Mouse (Mus musculus) limb, embryonic 11.5 days (tissue): ENCODE measurements around the gene Ccdc138. TPM values are rescaled to one million over a fixed set of nuclear protein-coding genes. Genes with fewer than 3 reads are reported as not detected.

Experiments used
- ATAC-seq: fragments of 200-750 bp; cut with Nextera tagmentation; 2 replicates; pipeline ENCODE4 v1.8.0; 2017; ENCODE audit warnings: low read depth; ENCODE audit not compliant: insufficient number of reproducible peaks, low FRiP score, low TSS enrichment
- DNase-seq: peaks from one replicate; pipeline ENCODE4 v3.0.0-alpha.2; 2015; ENCODE audit warnings: low spot score
- H3K27ac ChIP-seq: fragments of 300-500 bp; sonication (generic); replicated peaks from 2 replicates; pipeline ENCODE4 v1.5.1; 2014; ENCODE audit warnings: low read depth, mild to moderate bottlenecking, low read length
- H3K27me3 ChIP-seq: fragments of 300-500 bp; sonication (generic); 2 replicates; pipeline ENCODE4 v1.6.1; 2014; ENCODE audit warnings: mild to moderate bottlenecking, low read length, mixed read lengths; ENCODE audit not compliant: control insufficient read depth, insufficient read depth
- H3K36me3 ChIP-seq: fragments of 300-500 bp; sonication (generic); 2 replicates; pipeline ENCODE4 v1.6.1; 2014; ENCODE audit warnings: mild to moderate bottlenecking, low read length, moderate library complexity, mixed read lengths; ENCODE audit not compliant: control insufficient read depth, insufficient read depth
- H3K4me1 ChIP-seq: fragments of 300-500 bp; sonication (generic); 2 replicates; pipeline ENCODE4 v1.6.1; 2014; ENCODE audit warnings: low read length, mixed read lengths; ENCODE audit not compliant: control insufficient read depth, insufficient read depth
- H3K4me2 ChIP-seq: fragments of 300-500 bp; sonication (generic); 2 replicates; pipeline ENCODE4 v1.6.1; 2014; ENCODE audit warnings: low read depth, mild to moderate bottlenecking, moderate library complexity; ENCODE audit not compliant: severe bottlenecking
- H3K4me3 ChIP-seq: fragments of 300-500 bp; sonication (generic); 2 replicates; pipeline ENCODE4 v1.5.1; 2014; ENCODE audit warnings: low read depth, low read length
- H3K9ac ChIP-seq: fragments of 300-500 bp; sonication (generic); 2 replicates; pipeline ENCODE4 v1.6.1; 2014; ENCODE audit warnings: mild to moderate bottlenecking, low read length
- H3K9me3 ChIP-seq: fragments of 300-500 bp; sonication (generic); 2 replicates; pipeline ENCODE4 v1.6.1; 2016; ENCODE audit warnings: low read length; ENCODE audit not compliant: control insufficient read depth
- WGBS: fragments of 180-500 bp; shearing (Covaris S2); extraction: QIAGEN DNeasy Blood & Tissue Kit; methylation state at CpG from one replicate; pipeline ENCODE4 v1.1.7; 2014; 5-methylcytosine and 5-hydroxymethylcytosine counted together
- polyA plus RNA-seq: library from polyadenylated mRNA; unstranded; fragments of >200 nt; fragmentation: Nextera tagmentation; extraction: Ambion mirVana; gene quantifications from 2 replicates; pipeline ENCODE4 v1.2.1, GENCODE M21; 2014

Ccdc138 gene
- polyA plus RNA-seq, 1 experiment from 2014 or later, result 9.5 TPM

DNA sequence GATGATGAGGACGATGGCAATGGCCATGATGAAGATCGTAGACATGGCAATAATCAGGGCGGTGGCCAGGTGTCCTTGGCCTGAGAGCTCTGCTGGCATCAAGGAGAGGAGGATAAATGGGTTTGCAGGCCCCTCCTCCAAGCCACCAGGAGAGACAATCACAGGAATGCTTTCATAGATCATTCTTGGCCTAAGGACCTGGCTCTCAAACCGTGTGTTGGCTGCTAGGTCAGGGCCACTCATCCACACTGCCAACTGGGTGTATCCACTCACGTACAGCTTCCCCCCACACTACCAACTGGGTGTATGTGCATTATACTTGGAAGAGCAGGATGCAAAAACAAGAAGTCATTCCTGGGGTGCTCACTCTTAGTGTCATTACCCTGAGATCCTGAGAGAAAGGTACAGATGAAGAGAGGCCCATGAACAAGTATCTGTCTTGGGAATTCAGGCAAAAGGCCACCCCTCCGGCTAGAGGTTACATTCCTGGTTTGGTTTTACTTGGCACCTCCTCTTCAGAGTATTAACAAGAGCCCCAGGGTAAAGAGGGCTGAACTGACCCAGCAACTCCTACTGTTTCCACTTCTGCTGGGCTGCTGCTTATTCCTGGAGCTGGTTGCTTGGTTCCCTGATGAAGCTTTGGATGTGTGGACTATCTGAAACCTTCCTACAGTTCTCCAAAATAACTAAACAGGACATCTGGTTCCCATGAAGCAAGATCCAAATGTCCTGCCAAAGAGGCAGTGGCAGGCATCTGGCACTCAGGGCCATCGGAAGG lies 112.9 kb downstream of the Ccdc138 start:
- DNase-seq, result no peak
- Histone ChIP-seq H3K4me3 (no peak overlapping the region), H3K9me3 (no peaks in the 10 kb centered on the region), H3K36me3 (no peaks in the 10 kb centered on the region), H3K27me3 (no peaks in the 10 kb centered on the region), H3K4me1 (no peaks in the 10 kb centered on the region), H3K9ac (no peak overlapping the region), H3K27ac (no peak overlapping the region), H3K4me2 (no peak overlapping the region)
- ATAC-seq, result no peak
- 88% methylated on average over 7 of the region's 7 CpGs for WGBS

DNA sequence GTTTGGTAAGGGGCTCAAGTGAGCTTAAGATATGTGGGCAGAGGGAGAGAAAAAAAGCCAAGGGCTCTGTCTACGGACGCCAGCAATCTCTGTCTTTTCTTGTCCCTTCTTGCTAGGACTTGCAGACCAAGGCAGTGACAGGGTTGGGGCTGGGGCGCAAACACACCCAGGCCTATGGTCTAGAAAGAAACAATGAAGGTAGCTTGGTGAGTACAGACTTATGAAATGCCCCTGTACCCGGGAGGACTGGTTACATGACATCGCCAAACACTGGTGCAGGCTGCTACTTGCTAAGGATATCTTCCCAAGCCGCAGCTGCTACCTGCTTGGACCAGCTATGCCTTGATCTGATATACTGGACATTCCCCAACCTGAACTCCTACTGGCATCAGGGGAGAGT lies 116.9 kb downstream of the Ccdc138 start:
- no peak overlapping the region for H3K9ac ChIP-seq
- 94% methylated on average over 6 of the region's 6 CpGs for WGBS

GRCm38 (mm10) chr10:58616565-58616964 lies 118.8 kb downstream of the Ccdc138 start:
- WGBS, result 83% methylated on average over 5 of the region's 5 CpGs

More for the DNA sequence above, 116.9 kb downstream of the Ccdc138 start:
- Histone ChIP-seq H3K4me2 (no peak overlapping the region), H3K4me1 (no peaks in the 10 kb centered on the region), H3K27me3 (no peaks in the 10 kb centered on the region), H3K36me3 (no peaks in the 10 kb centered on the region), H3K27ac (no peak overlapping the region), H3K4me3 (no peak overlapping the region), H3K9me3 (no peaks in the 10 kb centered on the region)
- DNase-seq (no peak), ATAC-seq (no peak)

GRCm38 (mm10) chr10:58618501-58619216 lies 120.9 kb downstream of the Ccdc138 start:
- Histone ChIP-seq H3K27me3 (no peaks in the 10 kb centered on the region), H3K9me3 (no peaks in the 10 kb centered on the region), H3K9ac (no peak overlapping the region), H3K27ac (no peak overlapping the region), H3K4me2 (no peak overlapping the region), H3K4me3 (no peak overlapping the region), H3K36me3 (no peaks in the 10 kb centered on the region), H3K4me1 (no peaks in the 10 kb centered on the region)
- no peak for DNase-seq
- ATAC-seq, result no peak
- 93% methylated on average over 17 of the region's 17 CpGs for WGBS

More at GRCm38 (mm10) chr10:58616565-58616964, 118.8 kb downstream of the Ccdc138 start:
- Histone ChIP-seq H3K4me2 (no peak overlapping the region), H3K36me3 (no peaks in the 10 kb centered on the region), H3K27ac (no peak overlapping the region), H3K4me3 (no peak overlapping the region), H3K9me3 (no peaks in the 10 kb centered on the region), H3K9ac (no peak overlapping the region), H3K27me3 (no peaks in the 10 kb centered on the region), H3K4me1 (no peaks in the 10 kb centered on the region)
- ATAC-seq, result no peak
- no peak for DNase-seq

GRCm38 (mm10) chr10:58619266-58619665 lies 121.5 kb downstream of the Ccdc138 start:
- no peaks in the 10 kb centered on the region for H3K9me3 ChIP-seq
- ATAC-seq (no peak), DNase-seq (no peak)
- no peak overlapping the region for H3K27ac ChIP-seq
- WGBS, result 94% methylated on average over 4 of the region's 4 CpGs
- no peaks in the 10 kb centered on the region for H3K36me3 ChIP-seq
- no peak overlapping the region for H3K9ac ChIP-seq
- H3K4me1 ChIP-seq, result no peaks in the 10 kb centered on the region
- no peak overlapping the region for H3K4me2 ChIP-seq
- no peaks in the 10 kb centered on the region for H3K27me3 ChIP-seq
- no peak overlapping the region for H3K4me3 ChIP-seq

DNA sequence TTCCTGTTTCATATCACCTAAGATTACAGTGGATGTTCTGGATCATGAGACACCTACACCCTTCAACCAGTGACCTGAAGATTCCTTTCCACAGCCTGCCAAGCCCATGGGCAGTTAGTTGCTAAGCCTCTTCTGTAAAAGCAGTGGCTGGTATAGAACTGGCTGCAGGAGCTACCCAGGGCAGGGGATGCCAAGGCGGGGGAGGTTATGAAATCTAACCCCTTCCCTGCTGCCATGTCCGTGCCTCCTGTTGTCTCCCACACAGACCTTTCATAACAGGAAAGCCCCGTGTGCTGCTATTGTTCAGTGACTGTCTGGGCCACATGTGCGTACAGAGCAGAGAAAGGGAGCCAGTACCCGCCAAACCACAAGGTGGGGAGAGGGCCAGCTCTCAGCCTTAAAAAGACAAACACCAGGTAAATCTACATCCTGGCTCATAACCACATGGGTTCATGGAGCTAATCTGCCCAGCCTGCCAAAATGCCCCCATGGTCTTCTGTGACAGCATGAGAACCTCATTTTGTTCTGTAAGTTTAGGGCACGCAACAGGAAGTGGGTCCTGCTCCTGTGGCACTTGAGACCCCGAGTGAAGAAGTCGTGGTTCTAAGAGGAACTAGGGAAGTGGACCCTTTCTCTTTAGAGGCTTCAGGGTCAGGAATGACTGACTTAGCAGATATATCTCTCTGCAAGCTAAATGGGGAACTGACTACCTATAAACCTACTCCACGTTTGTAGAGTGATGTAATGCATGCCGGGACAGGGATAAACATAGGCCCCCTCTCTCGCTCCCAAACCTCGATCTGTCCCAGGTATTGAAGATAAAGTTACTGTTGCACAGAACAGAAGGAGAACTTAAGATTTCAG lies 127.3 kb downstream of the Ccdc138 start:
- Histone ChIP-seq H3K36me3 (no peaks in the 10 kb centered on the region), H3K27me3 (no peaks in the 10 kb centered on the region), H3K4me1 (no peaks in the 10 kb centered on the region), H3K4me3 (no peak overlapping the region), H3K4me2 (no peak overlapping the region), H3K27ac (no peak overlapping the region), H3K9ac (no peak overlapping the region), H3K9me3 (no peaks in the 10 kb centered on the region)
- no peak for DNase-seq
- 80% methylated on average over 12 of the region's 12 CpGs for WGBS
- ATAC-seq, result no peak

Other genes with a start within 250 kb of the Ccdc138 start
- 45.6 and 46.6 TPM in 2 replicates for gene Gcc2, start 242.5 kb upstream of the Ccdc138 start, polyA plus RNA-seq
- 87.3 and 90.4 TPM in 2 replicates for gene Lims1, start 174.5 kb upstream of the Ccdc138 start, polyA plus RNA-seq
- 32.0 and 34.3 TPM in 2 replicates for gene Ranbp2, start 51.0 kb upstream of the Ccdc138 start, polyA plus RNA-seq
- 2.5 and 3.0 TPM in 2 replicates for gene Edar, start 177.7 kb downstream of the Ccdc138 start, polyA plus RNA-seq
- gene Gm17542, start 220.3 kb downstream of the Ccdc138 start, polyA plus RNA-seq, result not detected in 2 replicates